ENCODE assay signal across 9 mouse cellular contexts in genomic region chr7:19012025-19012621, GRCm38 (mm10). TPM values are rescaled to one million over a fixed set of nuclear protein-coding genes. Genes with fewer than 3 reads are reported as not detected.
DNase-seq lines count a peak whose midpoint lies in the region; ATAC-seq and TF ChIP-seq lines count a peak whose summit lies in the region.
"Had no signal": no experiment of that assay in that cellular context is flagged by ENCODE, and none has a peak within 500 bp of the region (broad histone marks: within the 10 kb centered on the region; RNA-seq: fewer than 3 reads in every experiment).

No protein-coding gene starts in this region.

- H3K9ac ChIP-seq in embryonic facial prominence, embryonic 13.5 days, result peak overlapping the region; percentile 75
- peak overlapping the region; percentile 62 for H3K9ac ChIP-seq in liver, embryonic 13.5 days
- H3K9ac ChIP-seq in neural tube, embryonic 13.5 days, result peak overlapping the region; percentile 67

- H3K36me3 ChIP-seq in kidney, adult 2 months (ENCODE audit: control insufficient read depth, insufficient read depth, low read length), result no peaks in the 10 kb centered on the region
- peaks cover 11% of the 10 kb centered on the region for H3K36me3 ChIP-seq in embryonic facial prominence, embryonic 13.5 days
- peaks cover 10% of the 10 kb centered on the region for H3K36me3 ChIP-seq in hindbrain, embryonic 10.5 days
- peaks cover 10% of the 10 kb centered on the region for H3K36me3 ChIP-seq in liver, embryonic 13.5 days
- H3K36me3 ChIP-seq in neural tube, embryonic 13.5 days, result peaks cover 10% of the 10 kb centered on the region

- peak overlapping the region; percentile 69 for H3K4me2 ChIP-seq in embryonic facial prominence, embryonic 13.5 days
- peak overlapping the region; percentile 60 for H3K4me2 ChIP-seq in liver, embryonic 13.5 days
- peak overlapping the region; percentile 55 for H3K4me2 ChIP-seq in neural tube, embryonic 13.5 days

- peaks cover 8% of the 10 kb centered on the region; the same call in 1 of the 2 replicates for H3K4me1 ChIP-seq in kidney, adult 2 months (ENCODE audit: control insufficient read depth, insufficient read depth, low read length)
- peaks cover 18% of the 10 kb centered on the region for H3K4me1 ChIP-seq in embryonic facial prominence, embryonic 13.5 days
- H3K4me1 ChIP-seq in hindbrain, embryonic 10.5 days (replicated peaks), result peaks cover 31% of the 10 kb centered on the region
- peaks cover 43% of the 10 kb centered on the region for H3K4me1 ChIP-seq in liver, embryonic 13.5 days (replicated peaks)
- H3K4me1 ChIP-seq in neural tube, embryonic 13.5 days (replicated peaks), result peaks cover 19% of the 10 kb centered on the region

- ATAC-seq in embryonic facial prominence, embryonic 13.5 days (ENCODE audit: insufficient number of reproducible peaks, insufficient read depth, low FRiP score, low TSS enrichment, low read depth), result peak; percentile 2; the same call in 1 of the 2 replicates
- peak; percentile 34 for ATAC-seq in liver, embryonic 13.5 days (ENCODE audit: low read depth)
- ATAC-seq in neural tube, embryonic 13.5 days (ENCODE audit: low read depth), result no peak
- no peak for ATAC-seq in CD4-positive, CD25-positive, alpha-beta regulatory T cell, adult 4 months

- 2% methylated on average over 26 of the region's 31 CpGs for WGBS in kidney, adult 2 months
- WGBS in embryonic facial prominence, embryonic 13.5 days, result 1% methylated on average over 31 of the region's 31 CpGs
- whole genome bisulfite sequencing in hindbrain, embryonic 10.5 days, result 2% methylated on average over 31 of the region's 31 CpGs
- 3% methylated on average over 31 of the region's 31 CpGs for WGBS in liver, embryonic 13.5 days (ENCODE audit: insufficient replicate concordance)
- 2% methylated on average over 29 of the region's 31 CpGs for WGBS in neural tube, embryonic 13.5 days

- peak overlapping the region; percentile 26; the same call in 1 of the 2 replicates for H3K27ac ChIP-seq in kidney, adult 2 months (ENCODE audit: insufficient read depth, low read depth, low read length)
- peak overlapping the region; percentile 73 for H3K27ac ChIP-seq in embryonic facial prominence, embryonic 13.5 days
- peak overlapping the region; percentile 89 for H3K27ac ChIP-seq in hindbrain, embryonic 10.5 days
- peak overlapping the region; percentile 78 for H3K27ac ChIP-seq in liver, embryonic 13.5 days
- peak overlapping the region; percentile 46 for H3K27ac ChIP-seq in neural tube, embryonic 13.5 days (replicated peaks)

- H3K9me3 ChIP-seq in embryonic facial prominence, embryonic 13.5 days, result no peaks in the 10 kb centered on the region
- no peaks in the 10 kb centered on the region for H3K9me3 ChIP-seq in hindbrain, embryonic 10.5 days
- H3K9me3 ChIP-seq in liver, embryonic 13.5 days (replicated peaks), result no peaks in the 10 kb centered on the region
- H3K9me3 ChIP-seq in neural tube, embryonic 13.5 days, result no peaks in the 10 kb centered on the region

- DNase-seq in kidney, adult 2 months, result peak; percentile 45
- no peak for DNase-seq in kidney, adult 9 months
- DNase-seq in hindbrain, embryonic 10.5 days (ENCODE audit: low spot score), result peak; percentile 34
- DNase-seq in liver, embryonic 13.5 days, result no peak
- DNase-seq in layer of hippocampus, adult 8-10 months (ENCODE audit: low spot score in 2 of 2), result no peak

- H3K27me3 ChIP-seq in kidney, adult 2 months (replicated peaks; ENCODE audit: control insufficient read depth, insufficient read depth, low read length), result no peaks in the 10 kb centered on the region
- no peaks in the 10 kb centered on the region for H3K27me3 ChIP-seq in embryonic facial prominence, embryonic 13.5 days
- peaks cover 9% of the 10 kb centered on the region for H3K27me3 ChIP-seq in hindbrain, embryonic 10.5 days (ENCODE audit: insufficient read depth, poor library complexity, severe bottlenecking)
- peaks cover 15% of the 10 kb centered on the region; the same call in 1 of the 2 replicates for H3K27me3 ChIP-seq in liver, embryonic 13.5 days
- no peaks in the 10 kb centered on the region for H3K27me3 ChIP-seq in neural tube, embryonic 13.5 days

- TF ChIP-seq POLR2A in kidney, adult 2 months (IDR thresholded peaks at IDR 0.05; ENCODE audit: low read depth, low read length), result no peak

- no peak for TF ChIP-seq CTCF in kidney, adult 2 months (conservative IDR thresholded peaks at IDR 0.05; ENCODE audit: insufficient read depth, insufficient read length, low read depth, low read length)

- H3K4me3 ChIP-seq in kidney, adult 2 months (ENCODE audit: insufficient read depth, low read depth, low read length), result peak overlapping the region; percentile 43
- peak overlapping the region; percentile 43 for H3K4me3 ChIP-seq in embryonic facial prominence, embryonic 13.5 days
- H3K4me3 ChIP-seq in hindbrain, embryonic 10.5 days, result peak overlapping the region; percentile 52
- H3K4me3 ChIP-seq in liver, embryonic 13.5 days (replicated peaks), result peak overlapping the region; percentile 38
- H3K4me3 ChIP-seq in neural tube, embryonic 13.5 days, result peak overlapping the region; percentile 24

RNA-seq across cellular contexts. Expression of gene Irf2bp1, which starts 8.3 kb away (rescaled TPM):
- 18.1 and 21.1 TPM in 2 replicates for polyA plus RNA-seq in kidney, adult 2 months (2012; rRNA removed)
- polyA plus RNA-seq in embryonic facial prominence, embryonic 13.5 days (2015; fragmentation: Nextera tagmentation; extraction: Ambion mirVana), result 30.1 and 33.2 TPM in 2 replicates
- polyA plus RNA-seq in hindbrain, embryonic 10.5 days (2016; fragmentation: Nextera tagmentation; extraction: Ambion mirVana), result 23.2 and 31.1 TPM in 2 replicates
- 9.2 and 9.3 TPM in 2 replicates for polyA plus RNA-seq in liver, embryonic 13.5 days (2015; fragmentation: Nextera tagmentation; extraction: Ambion mirVana)
- polyA plus RNA-seq in neural tube, embryonic 13.5 days (2015; fragmentation: Nextera tagmentation; extraction: Ambion mirVana), result 28.4 and 29.9 TPM in 2 replicates
- polyA plus RNA-seq in CD4-positive, CD25-positive, alpha-beta regulatory T cell, adult 4 months (2017; shearing (Covaris generic)), result 1 to 10 TPM; 2.0 to 2.4 TPM
- 10 to 100 TPM; 47.6 to 49.2 (median 47.9) TPM for total RNA-seq in layer of hippocampus, adult 8-10 months (2022)

RNA-seq across cellular contexts. Expression of gene Foxa3, which starts 11.2 kb away (rescaled TPM):
- 0.13 and 0.16 TPM in 2 replicates for polyA plus RNA-seq in kidney, adult 2 months (2012; rRNA removed)
- 0.62 and 1.8 TPM in 2 replicates for polyA plus RNA-seq in embryonic facial prominence, embryonic 13.5 days (2015; fragmentation: Nextera tagmentation; extraction: Ambion mirVana)
- polyA plus RNA-seq in hindbrain, embryonic 10.5 days (2016; fragmentation: Nextera tagmentation; extraction: Ambion mirVana), result 0.07 TPM in 1 of 2 replicates, not detected in the other
- polyA plus RNA-seq in liver, embryonic 13.5 days (2015; fragmentation: Nextera tagmentation; extraction: Ambion mirVana), result 25.6 and 29.4 TPM in 2 replicates
- polyA plus RNA-seq in neural tube, embryonic 13.5 days (2015; fragmentation: Nextera tagmentation; extraction: Ambion mirVana), result 0.13 and 0.14 TPM in 2 replicates
- polyA plus RNA-seq in CD4-positive, CD25-positive, alpha-beta regulatory T cell, adult 4 months (2017; shearing (Covaris generic)), result not detected
- total RNA-seq in layer of hippocampus, adult 8-10 months (2022), result not detected

RNA-seq across cellular contexts. Expression of gene Sympk, which starts 12.1 kb away (rescaled TPM):
- polyA plus RNA-seq in kidney, adult 2 months (2012; rRNA removed), result 59.8 and 68.9 TPM in 2 replicates
- 36.0 and 43.2 TPM in 2 replicates for polyA plus RNA-seq in embryonic facial prominence, embryonic 13.5 days (2015; fragmentation: Nextera tagmentation; extraction: Ambion mirVana)
- 45.9 and 57.2 TPM in 2 replicates for polyA plus RNA-seq in hindbrain, embryonic 10.5 days (2016; fragmentation: Nextera tagmentation; extraction: Ambion mirVana)
- 15.0 and 17.4 TPM in 2 replicates for polyA plus RNA-seq in liver, embryonic 13.5 days (2015; fragmentation: Nextera tagmentation; extraction: Ambion mirVana)
- 30.4 and 32.7 TPM in 2 replicates for polyA plus RNA-seq in neural tube, embryonic 13.5 days (2015; fragmentation: Nextera tagmentation; extraction: Ambion mirVana)
- polyA plus RNA-seq in CD4-positive, CD25-positive, alpha-beta regulatory T cell, adult 4 months (2017; shearing (Covaris generic)), result 1 to 10 TPM; 5.0 to 6.4 TPM
- total RNA-seq in layer of hippocampus, adult 8-10 months (2022), result 100 to 1,000 TPM; 100 to 113 (median 109) TPM

RNA-seq across cellular contexts. Expression of gene Mypop, which starts 21.1 kb away (rescaled TPM):
- 7.6 and 8.7 TPM in 2 replicates for polyA plus RNA-seq in kidney, adult 2 months (2012; rRNA removed)
- 6.0 and 6.7 TPM in 2 replicates for polyA plus RNA-seq in embryonic facial prominence, embryonic 13.5 days (2015; fragmentation: Nextera tagmentation; extraction: Ambion mirVana)
- 4.1 and 5.0 TPM in 2 replicates for polyA plus RNA-seq in hindbrain, embryonic 10.5 days (2016; fragmentation: Nextera tagmentation; extraction: Ambion mirVana)
- 0.37 and 0.82 TPM in 2 replicates for polyA plus RNA-seq in liver, embryonic 13.5 days (2015; fragmentation: Nextera tagmentation; extraction: Ambion mirVana)
- 5.8 and 7.4 TPM in 2 replicates for polyA plus RNA-seq in neural tube, embryonic 13.5 days (2015; fragmentation: Nextera tagmentation; extraction: Ambion mirVana)
- polyA plus RNA-seq in CD4-positive, CD25-positive, alpha-beta regulatory T cell, adult 4 months (2017; shearing (Covaris generic)), result 1 to 10 TPM; 1.7 to 3.0 TPM
- 10 to 100 TPM; 42.4 to 49.6 (median 45.8) TPM for total RNA-seq in layer of hippocampus, adult 8-10 months (2022)

RNA-seq across cellular contexts. Expression of gene Nanos2, which starts 24.9 kb away (rescaled TPM):
- not detected in 2 replicates for polyA plus RNA-seq in kidney, adult 2 months (2012; rRNA removed)
- polyA plus RNA-seq in embryonic facial prominence, embryonic 13.5 days (2015; fragmentation: Nextera tagmentation; extraction: Ambion mirVana), result not detected in 2 replicates
- 0.09 TPM in 1 of 2 replicates, not detected in the other for polyA plus RNA-seq in hindbrain, embryonic 10.5 days (2016; fragmentation: Nextera tagmentation; extraction: Ambion mirVana)
- polyA plus RNA-seq in liver, embryonic 13.5 days (2015; fragmentation: Nextera tagmentation; extraction: Ambion mirVana), result not detected in 2 replicates
- polyA plus RNA-seq in neural tube, embryonic 13.5 days (2015; fragmentation: Nextera tagmentation; extraction: Ambion mirVana), result 0.56 TPM in 2 replicates
- not detected for polyA plus RNA-seq in CD4-positive, CD25-positive, alpha-beta regulatory T cell, adult 4 months (2017; shearing (Covaris generic))
- 1 to 10 TPM in 1 of 4 experiments, under 1 TPM in 2, not detected in 1; 0.60 to 1.5 (median 0.91) TPM for total RNA-seq in layer of hippocampus, adult 8-10 months (2022)
- polyA plus RNA-seq: large intestine, adult 2 months had no signal

Comparison
In these comparisons a context has a peak if more than half of its experiments do, and no peak if none do; other contexts are left out.
1. DNase-seq: peak in kidney, adult 2 months (single experiment) and hindbrain, embryonic 10.5 days (single experiment); none in kidney, adult 9 months (single experiment), liver, embryonic 13.5 days (single experiment) and layer of hippocampus, adult 8-10 months (0 of 2).
2. H3K27ac ChIP-seq: peak in every context shown above with its lines; median percentile 89 in hindbrain, embryonic 10.5 days; 78 in liver, embryonic 13.5 days; 73 in embryonic facial prominence, embryonic 13.5 days; 46 in neural tube, embryonic 13.5 days; 26 in kidney, adult 2 months.
3. ATAC-seq: peak in embryonic facial prominence, embryonic 13.5 days (single experiment) and liver, embryonic 13.5 days (single experiment); none in neural tube, embryonic 13.5 days (single experiment) and CD4-positive, CD25-positive, alpha-beta regulatory T cell, adult 4 months (single experiment).
4. Peak in every context shown above with its lines, with median percentiles within 50 percentile points of each other: H3K4me3 ChIP-seq, H3K4me2 ChIP-seq and H3K9ac ChIP-seq.